Mouse (Mus musculus) natural killer cell, adult 2 months (primary cell): ENCODE data around the gene Crtac1.

Source experiments
- DNase-seq, 2 experiments: peaks; one replicate each; pipeline ENCODE4 v3.0.0; 2022; ENCODE audit warnings: low spot score in 2 of 2

Gene Crtac1

GRCm38 (mm10) chr19:42238341-42238715 lies 193.3 kb downstream of the Crtac1 start:
- no peak for DNase-seq

DNA sequence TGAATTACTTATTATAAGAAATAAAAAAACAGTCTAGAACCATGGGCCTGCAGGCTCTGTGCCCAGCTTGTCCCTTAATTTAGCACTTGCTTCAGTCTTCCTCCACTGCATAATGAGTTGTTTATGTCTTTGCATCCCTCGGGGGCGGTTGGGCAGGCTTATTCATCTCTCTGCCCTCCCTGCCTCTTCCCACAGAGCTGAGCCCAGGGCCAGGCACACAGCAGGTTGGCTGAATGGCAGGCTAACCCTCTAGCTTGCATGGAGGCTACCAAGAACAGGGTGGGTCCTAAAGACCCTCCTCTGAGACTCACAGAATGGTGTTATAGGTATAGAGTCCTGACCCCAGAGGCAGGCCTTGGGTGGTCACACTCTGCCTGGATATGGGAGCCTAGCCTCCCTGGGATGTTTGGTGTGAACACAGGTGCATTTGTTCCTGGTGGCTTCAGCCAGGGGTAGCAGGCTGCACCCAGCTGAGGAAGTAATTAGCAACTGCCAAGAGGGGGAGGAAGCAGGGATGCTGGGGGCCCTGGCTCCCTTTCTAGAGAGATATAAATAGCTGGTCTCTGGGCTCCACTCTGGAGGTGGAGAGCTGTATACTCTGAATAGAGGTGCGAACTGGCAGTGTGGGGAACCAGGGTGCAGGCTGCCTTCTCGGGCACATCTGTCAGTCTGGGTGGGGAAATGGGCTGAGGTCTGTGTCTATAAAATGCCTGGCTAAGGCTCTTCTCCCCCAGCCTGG lies 193.8 kb downstream of the Crtac1 start:
- no peak for DNase-seq
